Mouse (Mus musculus): ENCODE measurements around the gene Camta1.
A peak's percentile ranks its signal among the peaks of the same experiment; 100 is the strongest.

Camta1 gene

GRCm38 (mm10) chr4:151114574-151114973 lies 747.1 kb downstream of the Camta1 start:
- DNase-seq (ENCODE audit: low read depth), result no peak

GRCm38 (mm10) chr4:151111226-151111625 lies 750.5 kb downstream of the Camta1 start:
- DNase-seq (ENCODE audit: low read depth), result no peak

- no peak for DNase-seq (ENCODE audit: low read depth)
Measured at GRCm38 (mm10) chr4:151108834-151109241, 752.8 kb downstream of the Camta1 start.

GRCm38 (mm10) chr4:151108028-151108771 lies 753.5 kb downstream of the Camta1 start:
- peak; percentile 79 for DNase-seq (ENCODE audit: low read depth)

GRCm38 (mm10) chr4:151107131-151108001 lies 754.3 kb downstream of the Camta1 start:
- no peak for DNase-seq (ENCODE audit: low read depth)

- no peak for DNase-seq (ENCODE audit: low read depth)
Measured at GRCm38 (mm10) chr4:151106468-151106867, 755.2 kb downstream of the Camta1 start.

GRCm38 (mm10) chr4:151105886-151106285 lies 755.8 kb downstream of the Camta1 start:
- DNase-seq (ENCODE audit: low read depth), result no peak

- DNase-seq (ENCODE audit: low read depth), result no peak
Measured at GRCm38 (mm10) chr4:151104147-151104546, 757.5 kb downstream of the Camta1 start.

GRCm38 (mm10) chr4:151103646-151104045 lies 758.0 kb downstream of the Camta1 start:
- no peak for DNase-seq (ENCODE audit: low read depth)

- DNase-seq (ENCODE audit: low read depth), result no peak
Measured at GRCm38 (mm10) chr4:151097104-151097438, 764.6 kb downstream of the Camta1 start.

- DNase-seq (ENCODE audit: low read depth), result no peak
Measured at GRCm38 (mm10) chr4:151096334-151097103, 765.2 kb downstream of the Camta1 start.

GRCm38 (mm10) chr4:151095207-151095606 lies 766.5 kb downstream of the Camta1 start:
- DNase-seq (ENCODE audit: low read depth), result peak; percentile 54

GRCm38 (mm10) chr4:151089270-151089669 lies 772.4 kb downstream of the Camta1 start, which contains the start of gene Gm13090:
Gene Gm13090 (plus strand): TSS chr4:151089570.
- no peak for DNase-seq (ENCODE audit: low read depth)

GRCm38 (mm10) chr4:151088819-151089218 lies 772.9 kb downstream of the Camta1 start:
- DNase-seq (ENCODE audit: low read depth), result no peak

- no peak for DNase-seq (ENCODE audit: low read depth)
Measured at GRCm38 (mm10) chr4:151087358-151087757, 774.3 kb downstream of the Camta1 start.

- no peak for DNase-seq (ENCODE audit: low read depth)
Measured at GRCm38 (mm10) chr4:151083027-151083426, 778.6 kb downstream of the Camta1 start.

GRCm38 (mm10) chr4:151081977-151082376 lies 779.7 kb downstream of the Camta1 start:
- no peak for DNase-seq (ENCODE audit: low read depth)

GRCm38 (mm10) chr4:151081355-151081754 lies 780.3 kb downstream of the Camta1 start:
- no peak for DNase-seq (ENCODE audit: low read depth)

GRCm38 (mm10) chr4:151074817-151075216 lies 786.9 kb downstream of the Camta1 start:
- no peak for DNase-seq (ENCODE audit: low read depth)

- peak; percentile 75 for DNase-seq (ENCODE audit: low read depth)
Measured at GRCm38 (mm10) chr4:151073108-151073744, 788.5 kb downstream of the Camta1 start.

GRCm38 (mm10) chr4:151070962-151071361 lies 790.7 kb downstream of the Camta1 start:
- DNase-seq (ENCODE audit: low read depth), result no peak

GRCm38 (mm10) chr4:151068751-151069150 lies 792.9 kb downstream of the Camta1 start:
- no peak for DNase-seq (ENCODE audit: low read depth)

All from induced T-regulatory cell, adult 2 months (primary cell).